Mouse (Mus musculus): ENCODE measurements around the gene Gm3239.
"Not testable (repeated sequence)": the region's sequence is repeated elsewhere in the genome, so short reads cannot be mapped to it uniquely, and the experiment has no call there.

Gm3239 gene

DNA sequence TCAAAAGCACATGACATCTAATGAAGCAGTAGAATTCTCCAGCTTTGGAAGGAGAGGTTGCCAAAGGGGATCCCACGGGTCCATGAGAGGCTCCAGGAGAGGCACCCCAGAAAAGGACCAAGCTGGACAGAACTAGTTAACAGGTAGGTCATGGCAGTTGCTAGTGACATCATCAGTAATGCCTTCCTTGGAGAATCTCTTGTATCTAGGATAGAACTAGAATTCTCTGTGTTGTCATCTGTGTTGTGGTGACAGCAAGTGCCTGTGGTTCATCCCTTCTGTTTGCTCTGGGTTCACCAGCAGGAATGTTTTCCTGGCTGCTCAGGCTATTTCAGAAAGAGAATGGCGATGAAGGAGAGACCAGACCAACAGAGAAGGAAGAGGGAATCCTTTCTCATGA lies at the start of gene Gm3239:
Gm3239 (plus strand) TSS at position 301 of the 400 bp plus-strand sequence.
- DNase-seq (ENCODE audit: low spot score in 2 of 2): not testable (repeated sequence)

- not testable (repeated sequence) for DNase-seq (ENCODE audit: low spot score in 2 of 2)
Measured at GRCm38 (mm10) chr14:4632052-4632451, 31.9 kb upstream of the Gm3239 start, which contains the start of gene Gm8159. Gene Gm8159 (plus strand): TSS chr14:4632352.

- DNase-seq (ENCODE audit: low spot score in 2 of 2): not testable (repeated sequence)
Measured at GRCm38 (mm10) chr14:4649309-4649708, 14.7 kb upstream of the Gm3239 start.

DNA sequence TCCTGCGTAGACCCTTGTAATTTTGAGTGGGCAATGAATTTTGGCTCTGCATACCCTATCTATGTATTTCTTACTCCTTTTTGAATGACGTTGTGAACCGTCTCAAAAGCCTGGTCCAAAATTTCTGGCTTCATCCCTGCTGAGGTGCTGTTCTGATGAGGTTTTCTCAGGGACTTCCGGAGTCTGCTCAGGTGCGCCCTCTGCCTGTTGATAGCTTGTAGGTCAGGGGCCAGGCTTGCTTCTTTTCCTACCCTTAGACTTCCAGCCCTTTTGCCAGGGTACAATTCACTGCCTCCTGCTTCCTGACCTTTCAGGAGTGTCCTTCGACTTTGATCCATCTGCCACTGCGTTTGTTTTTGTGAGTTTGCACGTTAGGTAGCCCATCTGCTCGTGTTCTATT lies 13.7 kb upstream of the Gm3239 start:
- DNase-seq (ENCODE audit: low spot score in 2 of 2): not testable (repeated sequence)

DNA sequence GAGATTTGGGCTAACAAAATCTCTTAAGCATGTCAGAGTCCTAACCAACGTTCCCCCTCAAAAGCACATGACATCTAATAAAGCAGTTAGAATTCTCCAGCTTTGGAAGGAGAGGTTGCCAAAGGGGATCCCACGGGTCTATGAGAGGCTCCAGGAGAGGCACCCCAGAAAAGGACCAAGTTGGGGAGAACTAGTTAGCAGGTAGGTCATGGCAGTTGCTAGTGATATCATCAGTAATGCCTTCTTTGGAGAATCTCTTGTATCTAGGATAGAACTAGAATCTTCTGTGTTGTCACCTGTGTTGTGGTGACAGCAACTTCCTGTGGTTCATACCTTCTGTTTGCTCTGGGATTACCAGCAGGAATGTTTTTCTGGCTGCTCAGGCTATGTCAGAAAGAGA lies 44.9 kb downstream of the Gm3239 start, which contains the start of gene Gm7876:
Gm7876 (plus strand) TSS at position 301 of the 400 bp plus-strand sequence.
- not testable (repeated sequence) for DNase-seq (ENCODE audit: low spot score in 2 of 2)
